Mouse (Mus musculus): ENCODE measurements around the gene Guca1a.
A peak's percentile ranks its signal among the peaks of the same experiment; 100 is the strongest.

Guca1a gene

DNA sequence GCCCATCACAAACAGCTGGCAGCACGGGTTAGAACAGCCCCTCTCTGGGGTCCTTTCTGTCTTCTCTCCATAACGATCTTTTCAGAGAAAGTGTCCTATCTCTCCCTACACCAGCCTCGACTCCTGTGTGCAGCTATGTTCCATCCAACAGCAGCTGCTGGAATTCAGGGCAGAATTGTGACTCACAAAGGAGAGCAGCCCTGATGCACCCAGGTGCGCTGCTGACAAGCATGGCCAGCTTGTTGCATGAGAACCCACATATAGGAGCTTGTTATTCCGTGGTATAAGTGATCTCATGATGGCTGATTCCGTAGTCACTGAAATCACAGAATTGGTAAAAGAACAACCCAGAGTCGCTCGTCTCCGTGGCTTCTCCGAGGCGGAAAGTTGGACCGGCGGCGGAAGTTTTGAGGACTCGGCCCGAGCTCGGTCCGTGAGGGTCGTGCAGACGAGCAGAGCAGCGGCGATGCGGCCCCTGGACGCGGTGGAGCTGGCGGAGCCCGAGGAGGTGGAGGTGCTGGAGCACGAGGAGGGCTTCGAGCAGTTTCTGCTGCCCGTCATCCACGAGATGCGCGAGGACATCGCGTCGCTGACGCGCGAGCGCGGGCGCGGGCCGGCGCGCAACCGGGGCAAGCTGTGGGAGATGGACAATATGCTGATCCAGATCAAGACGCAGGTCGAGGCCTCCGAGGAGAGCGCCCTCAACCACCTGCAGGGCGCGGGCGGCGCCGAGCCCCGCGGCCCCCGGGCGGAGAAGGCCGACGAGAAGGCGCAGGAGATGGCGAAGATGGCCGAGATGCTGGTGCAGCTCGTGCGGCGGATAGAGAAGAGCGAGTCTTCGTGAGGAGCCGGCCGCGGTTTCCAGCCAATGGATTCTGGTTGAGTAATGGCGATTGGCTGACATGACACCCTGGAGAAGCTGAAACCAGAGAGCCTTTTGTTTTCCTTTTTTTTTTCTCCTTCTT is 9.8 kb upstream of the Guca1a start:
- peak; percentile 38 for DNase-seq

DNA sequence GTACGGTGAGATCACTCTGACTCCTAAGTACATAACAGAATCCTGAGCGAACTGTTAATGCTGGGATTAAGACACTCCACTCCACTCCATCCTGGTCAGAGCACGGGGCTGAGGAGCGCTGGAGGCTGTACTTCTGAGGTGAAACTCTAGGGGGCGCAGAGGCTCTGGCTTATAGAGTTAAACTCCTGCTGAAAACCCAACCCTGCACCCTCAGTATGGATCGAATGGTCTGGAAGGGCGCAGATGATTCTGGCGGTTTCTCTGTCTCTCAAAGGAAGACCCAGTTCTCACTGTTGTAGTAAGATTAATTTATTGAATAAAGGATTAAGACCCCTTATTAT is 8.1 kb upstream of the Guca1a start:
- DNase-seq: peak; percentile 76

DNA sequence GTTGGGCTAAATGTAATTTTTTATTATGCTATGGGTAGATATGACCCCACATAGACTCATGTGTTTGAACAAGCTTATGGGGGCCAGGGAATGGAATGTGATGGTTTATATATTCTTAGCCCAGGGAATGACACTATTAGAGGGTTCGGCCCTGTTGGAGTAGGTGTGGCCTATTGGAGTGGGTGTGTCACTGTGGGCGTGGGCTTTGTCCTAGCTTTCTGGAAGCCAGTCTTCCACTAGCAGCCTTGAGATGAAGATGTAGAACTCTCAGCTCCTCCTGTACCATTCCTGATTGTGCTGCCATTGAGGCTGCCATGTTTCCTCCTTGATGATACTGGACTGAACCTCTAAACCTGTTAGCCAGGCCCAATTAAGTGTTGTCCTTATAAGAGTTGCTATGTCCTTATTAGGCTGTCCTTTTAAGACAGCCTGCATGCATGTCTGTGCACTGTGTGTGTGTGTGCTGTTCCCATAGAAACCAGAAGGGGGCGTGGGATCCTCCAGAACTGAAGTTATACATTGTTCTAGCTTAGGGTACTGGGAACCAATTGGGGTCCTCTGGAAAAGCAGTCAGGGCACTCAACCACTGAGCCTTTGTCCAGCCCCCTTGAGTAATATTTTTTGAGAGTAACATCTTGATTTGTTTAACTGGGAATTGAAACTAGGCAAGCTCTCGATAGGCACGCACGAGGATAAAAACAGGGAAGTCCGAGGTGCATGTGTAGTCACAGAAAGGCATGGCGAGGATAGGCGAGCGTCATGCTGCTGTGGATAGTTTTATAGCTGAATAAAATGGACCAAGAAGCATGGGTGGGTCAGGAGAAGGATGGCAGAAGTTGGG is 7.6 kb upstream of the Guca1a start:
- DNase-seq: no peak

DNA sequence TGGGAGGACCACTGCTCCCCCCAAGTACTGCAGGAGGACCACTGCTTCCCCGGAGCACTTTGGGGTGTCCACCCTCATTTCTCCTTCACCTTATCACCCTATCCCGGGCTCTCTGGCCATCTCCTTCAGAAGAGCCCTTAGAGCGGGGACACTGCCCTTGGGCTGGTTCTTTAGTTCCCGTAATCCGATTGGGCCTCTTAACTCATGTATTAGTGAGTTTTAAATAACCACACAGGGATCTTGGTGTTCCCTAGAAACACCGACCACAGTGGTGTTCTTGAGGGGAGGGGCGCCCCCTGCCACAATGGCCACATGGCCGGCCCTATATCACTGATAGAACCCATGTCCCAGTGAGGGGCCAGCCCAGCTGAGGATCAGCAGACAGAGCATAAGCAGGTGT is 1.3 kb downstream of the Guca1a start:
- DNase-seq: no peak

DNA sequence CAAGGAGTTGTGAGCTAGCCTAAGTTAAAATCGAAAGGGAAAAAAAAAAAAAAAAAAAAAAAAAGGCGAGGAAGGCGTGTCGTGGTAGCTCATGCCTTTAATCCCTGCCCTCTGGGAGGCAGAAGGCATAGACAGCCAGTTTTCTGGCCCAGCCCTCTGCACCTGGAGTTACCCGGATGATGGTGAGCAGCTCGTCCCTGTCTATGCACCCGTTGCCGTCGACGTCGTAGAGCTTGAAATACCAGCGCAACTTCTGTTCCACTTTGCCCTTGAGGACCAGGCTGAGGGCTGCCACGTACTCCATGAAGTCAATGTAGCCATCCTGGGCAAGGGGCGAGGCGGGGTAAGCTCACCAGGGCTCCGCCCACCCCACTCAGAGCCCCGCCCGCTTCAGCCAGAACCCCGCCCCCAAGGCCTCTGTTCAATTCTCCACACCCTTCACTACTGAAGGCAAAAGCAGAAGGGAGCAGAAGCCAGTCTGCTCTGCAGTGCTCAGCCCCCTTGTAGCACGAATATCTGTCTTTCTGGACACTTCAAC is 4.9 kb downstream of the Guca1a start:
- peak; percentile 76 for DNase-seq

DNA sequence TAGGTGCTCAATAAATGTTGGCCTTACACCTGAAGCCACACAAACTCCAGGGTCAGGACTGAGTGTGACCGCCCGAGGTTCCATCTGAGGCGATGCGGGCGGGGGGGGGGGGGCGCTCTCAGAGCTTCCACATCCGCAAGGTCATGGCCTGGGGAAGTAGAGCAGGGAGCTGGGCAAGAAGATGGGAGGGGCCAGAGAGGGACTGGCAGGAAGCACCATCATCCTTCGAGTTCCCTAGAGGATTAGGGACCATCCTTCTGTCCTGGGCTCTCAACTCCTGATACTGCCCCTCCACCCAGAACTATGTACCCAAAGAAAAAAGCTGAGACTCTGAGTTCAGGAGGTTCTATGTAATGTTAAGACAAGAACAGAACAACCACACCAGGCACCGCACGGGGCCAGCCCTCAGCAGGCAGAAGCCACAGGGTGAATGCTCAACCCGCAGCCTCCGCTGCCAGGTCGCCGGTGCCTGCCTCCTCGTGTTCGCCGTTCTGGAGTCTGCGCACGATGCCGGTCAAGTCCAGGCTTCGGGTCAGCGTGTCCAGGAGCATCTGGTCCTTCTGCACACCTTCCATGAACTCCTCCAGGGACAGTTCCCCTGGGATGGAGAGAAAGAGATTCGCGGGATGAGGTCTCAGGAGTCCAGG is 6.0 kb downstream of the Guca1a start:
- no peak for DNase-seq

DNA sequence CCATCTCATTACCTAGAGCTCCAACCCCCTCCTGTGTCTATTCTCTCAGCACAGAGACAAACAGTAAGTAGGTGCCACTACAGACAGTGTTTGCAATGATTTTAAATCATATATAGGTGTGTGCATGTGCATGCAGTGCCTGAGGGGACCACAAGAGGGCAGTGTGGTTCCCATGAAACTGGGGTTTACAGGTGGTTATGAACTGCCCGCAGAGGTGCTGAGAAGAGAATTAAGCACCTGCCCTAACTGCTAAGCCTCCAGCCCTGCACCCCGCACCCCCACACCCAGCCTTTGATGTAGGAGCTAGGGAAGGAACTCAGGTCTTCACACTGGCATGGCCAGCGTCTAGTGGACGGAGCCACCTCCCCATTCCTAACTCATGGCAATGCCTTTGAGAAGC is 13.7 kb downstream of the Guca1a start:
- no peak for DNase-seq

DNA sequence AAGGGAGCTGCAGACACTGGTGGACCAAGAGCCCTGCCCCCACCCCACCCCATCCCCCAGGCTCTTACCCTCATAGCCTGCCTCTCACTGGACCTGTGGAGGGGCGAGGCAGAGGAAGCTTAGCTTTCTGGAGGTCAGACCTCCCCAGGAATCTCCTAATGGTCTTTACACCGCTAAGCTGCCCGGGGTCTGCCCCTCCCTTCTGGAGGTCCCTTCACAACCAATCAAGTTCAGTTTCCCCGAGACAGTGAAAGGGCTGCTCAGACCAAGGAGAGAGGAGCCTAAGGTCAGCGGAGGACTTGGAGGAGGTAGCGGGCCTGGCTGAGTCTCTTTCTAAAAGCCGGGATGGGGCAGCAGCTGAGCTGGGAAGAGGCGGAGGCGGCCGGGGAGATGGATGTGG is 15.2 kb downstream of the Guca1a start, which contains the start of gene Guca1b:
Guca1b (plus strand) TSS at position 249 of the 400 bp plus-strand sequence.
- no peak for DNase-seq

DNA sequence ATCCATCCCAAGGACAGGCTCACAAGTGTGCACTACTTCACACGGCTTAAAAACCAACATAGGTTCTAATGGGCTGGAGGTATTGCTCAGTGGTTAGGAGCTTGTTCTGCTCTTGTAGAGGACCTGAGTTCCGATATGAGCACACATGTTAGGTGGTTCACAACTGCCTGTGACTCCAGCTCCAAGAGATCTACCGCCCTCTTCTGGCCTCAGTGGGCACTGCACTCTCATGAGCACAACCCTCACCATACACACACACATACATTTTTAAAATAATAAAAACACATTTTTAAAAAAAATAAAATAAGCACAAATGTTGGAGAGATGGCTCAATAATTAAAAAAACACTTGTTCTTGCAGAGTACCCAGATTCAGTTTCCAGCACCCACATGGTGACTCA is 16.3 kb downstream of the Guca1a start:
- no peak for DNase-seq

DNA sequence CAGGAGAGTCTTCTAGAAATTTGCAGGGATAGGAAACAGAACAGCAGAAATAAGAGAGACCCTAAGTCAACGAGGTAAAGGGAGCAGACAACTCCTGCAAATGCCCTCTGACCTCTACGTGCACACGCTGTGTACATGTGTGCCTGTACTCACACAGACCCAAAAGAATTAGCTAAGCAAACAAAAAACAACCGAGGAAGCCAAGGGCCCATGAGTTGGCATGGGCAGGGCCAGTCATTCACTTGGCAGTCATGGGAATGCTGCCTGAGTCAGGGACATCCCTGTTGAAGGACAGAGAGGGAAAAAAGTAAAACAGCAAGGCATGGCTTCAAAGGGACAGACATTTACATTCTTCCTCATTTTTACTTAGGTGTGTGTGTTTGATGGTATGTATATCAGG is 17.1 kb downstream of the Guca1a start:
- no peak for DNase-seq

DNA sequence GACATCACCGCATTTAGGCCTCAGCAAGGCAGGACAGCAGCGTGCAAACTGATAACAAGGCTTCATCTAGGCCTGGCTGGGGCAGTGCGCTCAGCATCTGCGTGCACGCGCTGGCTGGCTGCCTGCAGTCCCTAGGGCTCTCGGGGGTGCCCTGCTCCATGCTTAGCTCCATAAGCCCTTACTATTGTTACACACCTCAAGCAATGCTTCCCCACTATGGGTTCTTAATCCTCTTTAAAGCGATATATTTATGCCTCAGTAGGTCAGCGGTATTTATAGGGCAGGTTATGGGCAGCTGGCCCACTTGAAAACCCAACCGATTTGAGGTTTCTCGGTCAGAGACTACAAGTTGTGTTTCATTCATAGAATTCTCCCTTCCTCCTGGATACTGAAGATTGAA is 18.5 kb downstream of the Guca1a start:
- no peak for DNase-seq

DNA sequence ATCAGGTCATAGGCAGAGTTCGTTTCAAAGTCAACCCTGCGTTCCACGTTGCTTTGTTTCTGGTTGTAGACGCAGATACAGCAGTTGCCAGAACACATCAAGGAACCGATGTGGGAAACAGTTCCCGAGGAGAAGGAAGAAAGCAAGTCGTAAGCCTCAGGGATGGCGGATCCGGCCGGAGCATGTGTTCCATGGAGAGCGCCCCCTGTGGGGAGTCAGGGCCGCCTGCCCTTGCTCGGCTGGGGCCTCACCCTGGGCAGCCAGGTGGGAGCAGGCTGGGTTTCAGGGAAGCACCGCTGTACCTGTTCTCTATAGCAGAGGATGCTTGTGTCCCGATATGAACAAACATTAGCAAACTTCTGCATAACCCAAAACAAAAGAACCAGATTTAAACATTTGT is 22.3 kb downstream of the Guca1a start:
- DNase-seq: no peak

DNA sequence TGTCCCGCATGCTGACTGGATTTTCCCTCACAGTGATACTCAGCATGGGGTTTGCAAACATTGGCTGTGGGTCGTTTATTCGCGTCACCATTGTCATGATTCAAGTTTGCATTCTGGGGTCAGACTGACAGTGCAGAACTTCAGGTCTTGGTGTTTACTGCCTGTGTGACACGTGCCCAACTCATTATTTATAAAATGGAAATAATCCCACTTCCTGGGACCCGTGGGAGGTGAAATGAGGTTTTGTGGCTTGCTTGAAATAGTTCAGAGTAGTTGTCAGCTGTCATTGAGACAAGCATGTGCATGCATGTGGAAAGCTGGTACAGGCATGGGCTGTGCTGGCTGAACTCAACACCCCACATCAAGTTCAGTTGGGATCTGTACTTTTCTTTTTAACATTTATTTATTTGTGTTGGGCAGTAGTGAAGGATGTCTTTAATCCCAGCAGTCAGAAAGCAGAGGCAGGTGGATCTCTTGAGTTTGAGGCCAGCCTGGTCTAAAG is 23.6 kb downstream of the Guca1a start:
- DNase-seq: no peak

DNA sequence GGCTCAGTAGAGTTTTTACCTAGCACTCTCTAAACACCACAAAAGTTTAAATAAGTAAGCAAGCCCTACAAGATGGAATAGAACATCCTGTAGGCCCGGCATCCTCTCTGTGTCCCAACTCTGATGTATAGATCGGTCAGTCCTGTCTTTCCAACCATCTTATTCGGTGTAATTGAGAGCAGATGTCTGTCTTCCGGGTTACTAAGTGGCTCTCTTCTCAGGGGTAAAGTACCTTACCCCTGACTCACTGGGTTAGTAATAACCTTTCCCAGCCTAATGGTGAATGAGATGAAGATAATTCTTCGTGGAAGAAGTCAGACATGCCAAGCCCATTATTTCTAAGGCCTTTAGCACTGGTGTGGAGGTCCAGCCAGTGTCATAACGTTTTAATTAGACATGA is 26.4 kb downstream of the Guca1a start:
- DNase-seq: no peak

DNA sequence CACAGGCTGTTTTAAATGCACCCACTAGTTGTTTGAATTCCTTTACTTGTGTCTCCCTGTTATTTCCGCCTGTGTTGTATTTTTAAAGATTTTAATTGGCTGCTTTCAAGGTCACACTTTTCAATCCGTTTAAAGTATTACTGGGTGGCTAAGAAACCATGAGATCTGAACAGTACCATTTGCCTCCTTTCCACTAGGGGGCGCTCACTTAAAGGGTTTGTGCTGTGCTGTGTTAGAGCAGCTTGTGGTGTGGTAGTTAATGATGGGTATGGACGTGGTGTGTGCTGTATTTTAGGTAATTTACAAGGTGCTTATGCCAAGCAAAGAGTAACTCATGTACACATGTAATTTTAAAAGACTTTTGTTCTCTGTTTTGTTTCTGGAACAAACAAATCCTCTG is 28.9 kb downstream of the Guca1a start:
- DNase-seq: peak; percentile 81

DNA sequence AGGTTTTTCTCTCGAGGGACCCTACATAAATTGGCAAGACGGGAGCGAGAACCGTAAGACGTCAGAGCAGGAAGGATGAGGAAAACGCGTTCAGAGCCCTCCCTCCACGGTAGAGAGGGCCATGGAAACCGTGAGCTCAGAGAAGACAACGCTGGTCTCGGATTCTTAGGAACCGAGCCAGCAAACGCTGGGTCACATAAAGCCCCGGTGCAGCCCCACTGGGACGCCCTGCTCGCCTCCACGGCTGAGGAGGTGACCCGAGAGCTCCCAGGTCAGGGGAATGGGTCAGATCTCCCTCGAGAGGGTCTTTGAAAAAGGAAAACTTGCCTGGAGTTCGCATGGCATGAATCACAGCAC is 31.3 kb downstream of the Guca1a start:
- DNase-seq: no peak

DNA sequence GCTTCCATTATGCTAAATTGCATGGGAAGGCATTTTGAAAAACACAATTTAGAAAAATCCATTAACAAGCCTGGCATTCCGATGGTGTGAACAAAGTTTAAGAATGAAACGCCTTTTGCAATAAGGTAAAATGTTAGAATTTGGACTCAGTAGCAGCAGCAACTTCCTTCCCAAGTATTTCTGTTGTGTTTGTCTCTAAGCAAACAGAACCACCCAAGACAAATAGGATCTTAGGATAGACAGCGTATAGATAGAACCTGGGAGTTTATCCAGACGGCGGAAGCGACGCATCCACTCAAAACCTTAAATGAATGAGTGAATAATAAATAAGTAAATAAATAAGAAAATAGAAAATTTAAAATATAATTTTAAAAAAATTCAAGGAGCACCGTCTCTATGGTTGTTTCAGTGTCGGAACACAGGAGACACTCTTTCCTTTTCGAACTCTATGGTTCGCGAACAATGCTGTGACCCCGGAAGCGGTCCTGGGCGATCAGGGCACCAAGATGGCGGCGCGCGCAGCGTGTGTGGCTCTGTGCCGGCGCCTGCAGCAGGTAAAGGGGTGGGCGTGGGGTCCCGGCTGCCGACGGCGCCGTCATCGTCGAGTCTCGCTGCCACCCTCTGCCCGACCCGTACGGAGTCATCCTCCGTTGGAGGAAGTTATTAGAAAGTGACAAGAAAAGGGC is 31.8 kb downstream of the Guca1a start, which contains the start of gene Mrps10:
Mrps10 (plus strand) TSS at position 487 of the 686 bp plus-strand sequence.
- DNase-seq: peak; percentile 97

DNA sequence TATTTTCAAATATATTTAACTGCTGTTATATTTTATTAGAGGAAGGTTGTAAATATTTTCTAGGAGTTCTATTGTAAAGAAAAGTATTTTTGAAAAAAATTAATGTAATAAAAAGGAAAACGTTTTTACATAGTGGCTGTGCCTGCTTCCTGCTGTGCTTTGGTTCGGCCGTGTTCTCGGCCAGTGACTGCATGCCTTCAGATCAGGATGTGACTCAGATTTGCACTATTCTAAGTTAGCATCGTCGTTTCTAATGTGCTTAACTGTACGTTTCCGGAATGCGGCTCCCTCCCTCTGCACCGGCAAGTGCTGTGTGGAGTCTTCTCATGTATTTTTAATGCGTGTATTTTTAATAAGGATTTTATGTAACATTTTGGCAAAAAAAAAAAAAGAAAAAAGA is 39.0 kb downstream of the Guca1a start:
- DNase-seq: no peak

DNA sequence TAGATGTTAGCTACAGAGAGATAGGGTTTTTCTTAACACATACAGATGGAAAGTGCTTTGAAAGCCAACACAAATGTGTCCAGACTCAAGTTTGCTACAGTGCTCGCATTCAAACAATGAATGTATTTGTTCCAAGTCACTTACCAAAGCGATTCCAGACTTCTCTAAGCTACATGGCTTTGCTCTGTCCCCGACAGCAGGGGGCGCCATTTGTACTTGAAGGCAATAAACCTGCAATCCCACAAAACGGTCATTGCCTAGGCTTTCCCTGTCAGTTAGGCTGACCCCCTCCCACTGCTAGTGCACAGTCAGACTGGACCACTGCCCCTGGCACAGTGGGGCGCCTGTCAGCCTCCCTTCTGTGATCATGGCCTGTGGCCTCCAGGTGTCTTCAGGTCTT is 40.4 kb downstream of the Guca1a start:
- peak; percentile 59 for DNase-seq

DNA sequence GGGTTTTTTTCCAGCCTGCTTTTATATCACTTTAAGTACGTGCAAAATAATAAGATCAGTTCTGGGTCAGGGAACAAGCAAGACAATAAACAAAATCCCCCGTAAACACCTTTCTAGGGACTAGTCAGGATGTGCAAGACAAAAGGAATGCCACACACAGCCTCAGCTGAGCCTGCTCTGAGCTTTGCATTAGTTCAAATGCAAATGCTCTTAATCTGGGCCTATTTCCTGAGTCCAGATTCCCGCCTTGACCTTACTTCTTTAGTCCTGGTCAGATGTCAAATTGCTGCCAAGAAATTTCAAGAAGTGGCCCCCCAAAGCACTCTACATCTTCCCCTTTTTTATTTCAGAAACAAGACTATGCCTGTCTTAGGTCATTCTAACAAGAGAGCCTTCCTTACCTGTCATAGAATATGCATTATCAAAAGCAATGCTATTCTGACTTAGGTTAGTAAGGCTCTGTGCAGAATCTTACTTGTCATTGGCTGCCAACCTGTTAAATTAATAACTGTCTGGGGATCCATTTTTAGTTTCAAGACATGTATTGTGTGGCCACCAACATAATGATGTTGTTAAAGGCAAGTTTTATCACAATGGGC is 50.6 kb downstream of the Guca1a start:
- no peak for DNase-seq

Measured in embryo, embryonic 11 days (tissue).